Mouse (Mus musculus) telencephalon, adult 2 months (tissue): ENCODE results near the gene Ntn3.

Source experiments
- DNase-seq: peaks from one replicate; pipeline ENCODE4 v3.0.0-alpha.2; 2011; ENCODE audit warnings: low read depth, low spot score

Gene Ntn3

GRCm38 (mm10) chr17:24191481-24191880, 17.9 kb downstream of the Ntn3 start:
- DNase-seq = no peak

GRCm38 (mm10) chr17:24190934-24191333, 18.4 kb downstream of the Ntn3 start:
- no peak for DNase-seq

GRCm38 (mm10) chr17:24174259-24174658, 35.1 kb downstream of the Ntn3 start:
- DNase-seq = no peak

- DNase-seq = no peak
Measured at GRCm38 (mm10) chr17:24173423-24173822, 35.9 kb downstream of the Ntn3 start.

- no peak for DNase-seq
Measured at GRCm38 (mm10) chr17:24171738-24172137, 37.6 kb downstream of the Ntn3 start.

- DNase-seq = no peak
Measured at GRCm38 (mm10) chr17:24170729-24171128, 38.6 kb downstream of the Ntn3 start.

- DNase-seq = no peak
Measured at GRCm38 (mm10) chr17:24170125-24170524, 39.2 kb downstream of the Ntn3 start.

- DNase-seq = peak; percentile 92
Measured at GRCm38 (mm10) chr17:24169317-24170065, 39.8 kb downstream of the Ntn3 start, which contains the start of gene Atp6v0c. Atp6v0c (minus strand) TSS chr17:24169702.

GRCm38 (mm10) chr17:24168590-24169277, 40.6 kb downstream of the Ntn3 start:
- DNase-seq = peak; percentile 47

- no peak for DNase-seq
Measured at GRCm38 (mm10) chr17:24167891-24168505, 41.3 kb downstream of the Ntn3 start.

GRCm38 (mm10) chr17:24167120-24167519, 42.2 kb downstream of the Ntn3 start:
- no peak for DNase-seq

- DNase-seq = no peak
Measured at GRCm38 (mm10) chr17:24164566-24165259, 44.6 kb downstream of the Ntn3 start.

- peak; percentile 94 for DNase-seq
Measured at GRCm38 (mm10) chr17:24163176-24163962, 46.0 kb downstream of the Ntn3 start, which contains the start of gene Amdhd2. Amdhd2 (minus strand) TSS chr17:24163766.

- DNase-seq = no peak
Measured at GRCm38 (mm10) chr17:24162584-24163175, 46.7 kb downstream of the Ntn3 start.

GRCm38 (mm10) chr17:24161466-24161865, 47.9 kb downstream of the Ntn3 start:
- DNase-seq = no peak

- DNase-seq = no peak
Measured at GRCm38 (mm10) chr17:24157526-24157925, 51.8 kb downstream of the Ntn3 start.

- no peak for DNase-seq
Measured at GRCm38 (mm10) chr17:24157121-24157520, 52.2 kb downstream of the Ntn3 start.

- DNase-seq = no peak
Measured at GRCm38 (mm10) chr17:24156394-24156793, 52.9 kb downstream of the Ntn3 start.

- DNase-seq = no peak
Measured at GRCm38 (mm10) chr17:24155742-24156141, 53.6 kb downstream of the Ntn3 start.

GRCm38 (mm10) chr17:24154463-24154862, 54.9 kb downstream of the Ntn3 start:
- DNase-seq = no peak
